Mouse (Mus musculus) heart, embryonic 10.5 days (tissue): ENCODE data around the gene Mrpl43. TPM values are rescaled to one million over a fixed set of nuclear protein-coding genes. Genes with fewer than 3 reads are reported as not detected.

Experiments used
- DNase-seq: peaks from one replicate; pipeline ENCODE4 v3.0.0-alpha.2; 2017; ENCODE audit warnings: low spot score
- H3K27ac ChIP-seq: fragments of 300-500 bp; sonication (generic); 2 replicates; pipeline ENCODE4 v1.5.1; 2016; ENCODE audit warnings: mild to moderate bottlenecking
- H3K27me3 ChIP-seq: fragments of 300-500 bp; sonication (generic); 2 replicates; pipeline ENCODE4 v1.6.1; 2016; ENCODE audit warnings: mild to moderate bottlenecking; ENCODE audit not compliant: poor library complexity, insufficient read depth, severe bottlenecking
- H3K36me3 ChIP-seq: fragments of 300-500 bp; sonication (generic); 2 replicates; pipeline ENCODE4 v1.6.1; 2016; ENCODE audit warnings: mild to moderate bottlenecking, moderate library complexity
- H3K4me1 ChIP-seq: fragments of 300-500 bp; sonication (generic); 2 replicates; pipeline ENCODE4 v1.6.1; 2016; ENCODE audit warnings: mild to moderate bottlenecking
- H3K4me3 ChIP-seq: fragments of 300-500 bp; sonication (generic); 2 replicates; pipeline ENCODE4 v1.5.1; 2016; ENCODE audit warnings: mild to moderate bottlenecking, moderate library complexity
- H3K9me3 ChIP-seq: fragments of 300-500 bp; sonication (generic); 2 replicates; pipeline ENCODE4 v1.6.1; 2016; ENCODE audit warnings: mild to moderate bottlenecking, moderate library complexity
- WGBS: fragments of 180-500 bp; shearing (Covaris S2); methylation state at CpG from one replicate; pipeline ENCODE4 v1.1.7; 2016; 5-methylcytosine and 5-hydroxymethylcytosine counted together
- polyA plus RNA-seq: library from polyadenylated mRNA; unstranded; fragments of >200 nt; fragmentation: Nextera tagmentation; extraction: Ambion mirVana; gene quantifications from 2 replicates; pipeline ENCODE4 v1.2.1, GENCODE M21; 2016

The Mrpl43 gene
- polyA plus RNA-seq, 1 experiment from 2014 or later = 66.3 TPM

- Histone ChIP-seq H3K4me1 (peaks cover 45% of the 10 kb centered on the region), H3K9me3 (no peaks in the 10 kb centered on the region), H3K27ac (no peak overlapping the region), H3K4me3 (no peak overlapping the region), H3K27me3 (no peaks in the 10 kb centered on the region), H3K36me3 (peaks cover 44% of the 10 kb centered on the region)
- WGBS = 49% methylated on average over 6 of the region's 6 CpGs
- no peak for DNase-seq
These were observed 6.4 kb upstream of the Mrpl43 start for GRCm38 (mm10) chr19:45012636-45013035.

GRCm38 (mm10) chr19:45012219-45012618 is 6.0 kb upstream of the Mrpl43 start:
- peaks cover 44% of the 10 kb centered on the region for H3K36me3 ChIP-seq
- H3K4me1 ChIP-seq = peaks cover 46% of the 10 kb centered on the region
- H3K9me3 ChIP-seq = no peaks in the 10 kb centered on the region
- DNase-seq = no peak
- WGBS = 81% methylated on average over 8 of the region's 8 CpGs
- H3K27ac ChIP-seq = no peak overlapping the region
- no peaks in the 10 kb centered on the region for H3K27me3 ChIP-seq
- no peak overlapping the region for H3K4me3 ChIP-seq

- Histone ChIP-seq H3K4me1 (peaks cover 37% of the 10 kb centered on the region), H3K27me3 (no peaks in the 10 kb centered on the region), H3K4me3 (no peak overlapping the region), H3K9me3 (no peaks in the 10 kb centered on the region), H3K36me3 (peaks cover 44% of the 10 kb centered on the region), H3K27ac (no peak overlapping the region)
- no peak for DNase-seq
- 83% methylated on average over 4 of the region's 4 CpGs for whole genome bisulfite sequencing
These were observed 4.4 kb upstream of the Mrpl43 start for GRCm38 (mm10) chr19:45010646-45011045.

GRCm38 (mm10) chr19:45007425-45008191 is 1.4 kb upstream of the Mrpl43 start:
- no peak for DNase-seq
- Histone ChIP-seq H3K27ac (peak overlapping the region; percentile 88), H3K4me3 (peak overlapping the region; percentile 91), H3K4me1 (peaks cover 24% of the 10 kb centered on the region), H3K9me3 (no peaks in the 10 kb centered on the region), H3K36me3 (peaks cover 64% of the 10 kb centered on the region), H3K27me3 (no peaks in the 10 kb centered on the region)
- 88% methylated on average over 20 of the region's 20 CpGs for WGBS

- peaks cover 24% of the 10 kb centered on the region for H3K4me1 ChIP-seq
- H3K27me3 ChIP-seq = no peaks in the 10 kb centered on the region
- H3K27ac ChIP-seq = peak overlapping the region; percentile 88
- DNase-seq = no peak
- H3K9me3 ChIP-seq = no peaks in the 10 kb centered on the region
- 40% methylated on average over 17 of the region's 17 CpGs for WGBS
- peaks cover 60% of the 10 kb centered on the region for H3K36me3 ChIP-seq
- peak overlapping the region; percentile 91 for H3K4me3 ChIP-seq
These were observed 779 bp upstream of the Mrpl43 start for GRCm38 (mm10) chr19:45007021-45007420.

- H3K36me3 ChIP-seq = peaks cover 57% of the 10 kb centered on the region
- WGBS = 12% methylated on average over 16 of the region's 16 CpGs
- DNase-seq = no peak
These were observed 798 bp downstream of the Mrpl43 start, which contains the start of gene Twnk for GRCm38 (mm10) chr19:45005444-45005843. Twnk (plus strand) TSS chr19:45005663.

GRCm38 (mm10) chr19:45003740-45004516 is 2.3 kb downstream of the Mrpl43 start:
- Histone ChIP-seq H3K27ac (no peak overlapping the region), H3K9me3 (no peaks in the 10 kb centered on the region), H3K36me3 (peaks cover 47% of the 10 kb centered on the region), H3K27me3 (no peaks in the 10 kb centered on the region), H3K4me1 (peaks cover 24% of the 10 kb centered on the region), H3K4me3 (no peak overlapping the region)
- DNase-seq = no peak
- 86% methylated on average over 7 of the region's 7 CpGs for WGBS

More at GRCm38 (mm10) chr19:45005444-45005843, 798 bp downstream of the Mrpl43 start, which contains the start of gene Twnk:
- Histone ChIP-seq H3K9me3 (no peaks in the 10 kb centered on the region), H3K27me3 (no peaks in the 10 kb centered on the region), H3K4me3 (peak within 1 kb of the TSS; percentile 91), H3K27ac (peak within 1 kb of the TSS; percentile 88), H3K4me1 (peaks cover 24% of the 10 kb centered on the region)

GRCm38 (mm10) chr19:45002301-45002700 is 3.9 kb downstream of the Mrpl43 start:
- WGBS = 52% methylated on average over 3 of the region's 3 CpGs
- Histone ChIP-seq H3K4me1 (peaks cover 13% of the 10 kb centered on the region), H3K27ac (no peak overlapping the region), H3K9me3 (no peaks in the 10 kb centered on the region), H3K36me3 (peaks cover 41% of the 10 kb centered on the region), H3K4me3 (no peak overlapping the region), H3K27me3 (no peaks in the 10 kb centered on the region)
- DNase-seq = no peak

GRCm38 (mm10) chr19:44999647-45000046 is 6.6 kb downstream of the Mrpl43 start:
- H3K4me3 ChIP-seq = no peak overlapping the region
- DNase-seq = no peak
- H3K27ac ChIP-seq = no peak overlapping the region
- H3K27me3 ChIP-seq = no peaks in the 10 kb centered on the region
- H3K4me1 ChIP-seq = no peaks in the 10 kb centered on the region
- 83% methylated on average over 8 of the region's 8 CpGs for WGBS
- H3K9me3 ChIP-seq = no peaks in the 10 kb centered on the region
- peaks cover 40% of the 10 kb centered on the region for H3K36me3 ChIP-seq

- WGBS = 82% methylated on average over 11 of the region's 11 CpGs
- DNase-seq = no peak
- H3K4me1 ChIP-seq = peaks cover under 1% of the 10 kb centered on the region; the same call in 1 of the 2 replicates
- H3K27ac ChIP-seq = no peak overlapping the region
- H3K27me3 ChIP-seq = no peaks in the 10 kb centered on the region
- H3K9me3 ChIP-seq = no peaks in the 10 kb centered on the region
- H3K36me3 ChIP-seq = peaks cover 22% of the 10 kb centered on the region
- no peak overlapping the region for H3K4me3 ChIP-seq
These were observed 8.5 kb downstream of the Mrpl43 start for GRCm38 (mm10) chr19:44997786-44998185.

- DNase-seq = peak; percentile 72
- H3K9me3 ChIP-seq = no peaks in the 10 kb centered on the region
- peaks cover 44% of the 10 kb centered on the region for H3K4me1 ChIP-seq
- WGBS = 43% methylated on average over 7 of the region's 7 CpGs
- H3K36me3 ChIP-seq = 0 out of 2 replicates have a peak, but pooled peaks cover 8% of the 10 kb centered on the region
- peaks cover 20% of the 10 kb centered on the region; the same call in 1 of the 2 replicates for H3K27me3 ChIP-seq
- H3K27ac ChIP-seq = peak overlapping the region; percentile 36; the same call in 1 of the 2 replicates
- H3K4me3 ChIP-seq = 0 out of 2 replicates have a peak overlapping the region, but pooled peaks have one; percentile 22
These were observed 13.5 kb downstream of the Mrpl43 start for GRCm38 (mm10) chr19:44992712-44993111.

GRCm38 (mm10) chr19:44992246-44992645 is 14.0 kb downstream of the Mrpl43 start:
- Histone ChIP-seq H3K4me3 (0 out of 2 replicates have a peak overlapping the region, but pooled peaks have one; percentile 22), H3K27me3 (peaks cover 20% of the 10 kb centered on the region; the same call in 1 of the 2 replicates), H3K9me3 (no peaks in the 10 kb centered on the region), H3K27ac (peak overlapping the region; percentile 36; the same call in 1 of the 2 replicates), H3K4me1 (peaks cover 44% of the 10 kb centered on the region), H3K36me3 (0 out of 2 replicates have a peak, but pooled peaks cover 5% of the 10 kb centered on the region)
- 40% methylated on average over 7 of the region's 7 CpGs for WGBS
- DNase-seq = no peak

GRCm38 (mm10) chr19:44991031-44991430 is 15.2 kb downstream of the Mrpl43 start:
- Histone ChIP-seq H3K4me1 (peaks cover 44% of the 10 kb centered on the region), H3K9me3 (no peaks in the 10 kb centered on the region), H3K27me3 (peaks cover 20% of the 10 kb centered on the region; the same call in 1 of the 2 replicates), H3K4me3 (no peak overlapping the region), H3K27ac (no peak overlapping the region), H3K36me3 (0 out of 2 replicates have a peak, but pooled peaks cover 5% of the 10 kb centered on the region)
- DNase-seq = no peak
- WGBS = 79% methylated on average over 8 of the region's 8 CpGs
